Comparison of ENCODE assay signal across 13 mouse cellular contexts in genomic region chr15:75141812-75142360, GRCm38 (mm10). TPM values are rescaled to one million over a fixed set of nuclear protein-coding genes. Genes with fewer than 3 reads are reported as not detected.
DNase-seq lines count a peak whose midpoint lies in the region; ATAC-seq and TF ChIP-seq lines count a peak whose summit lies in the region.
"Not testable (repeated sequence)": the region's sequence is repeated elsewhere in the genome, so short reads cannot be mapped to it uniquely, and the experiment has no call there.
"Had no signal": no experiment of that assay in that cellular context is flagged by ENCODE, and none has a peak within 500 bp of the region (broad histone marks: within the 10 kb centered on the region; RNA-seq: fewer than 3 reads in every experiment).

No protein-coding gene starts in this region.

- in situ Hi-C loops in ES-E14 (cut with MboI; ENCODE audit: low sequenced_read_pairs in 2 of 2, unreplicated experiment in 2 of 2): not testable (repeated sequence)

- H3K27me3 ChIP-seq in embryonic facial prominence, embryonic 11.5 days (ENCODE audit: control insufficient read depth, insufficient read depth, low read length); hindbrain, postnatal 0 days (ENCODE audit: insufficient read depth, low read length): not testable (repeated sequence)

- H3K9ac ChIP-seq in ES-E14 (ENCODE audit: insufficient read depth, low read depth, low read length, poor library complexity, severe bottlenecking); embryonic facial prominence, embryonic 11.5 days (replicated peaks; ENCODE audit: low read length); hindbrain, postnatal 0 days (replicated peaks; ENCODE audit: low read length): not testable (repeated sequence)

- H3K36me3 ChIP-seq in ES-E14 (ENCODE audit: control insufficient read depth, insufficient read depth, low read length, poor library complexity, severe bottlenecking); embryonic facial prominence, embryonic 11.5 days (replicated peaks; ENCODE audit: control insufficient read depth, insufficient read depth, low read depth, low read length); hindbrain, postnatal 0 days (ENCODE audit: insufficient read depth, low read length): not testable (repeated sequence)

- H3K4me3 ChIP-seq in ES-E14 (ENCODE audit: insufficient read depth in 1 of 2, low read depth in 1 of 2, low read length in 2 of 2, poor library complexity in 1 of 2, severe bottlenecking in 1 of 2); bone marrow, adult 2 months (replicated peaks; ENCODE audit: control insufficient read depth, low read depth, low read length); embryonic facial prominence, embryonic 11.5 days (ENCODE audit: low read depth, low read length); hindbrain, postnatal 0 days (ENCODE audit: low read length): not testable (repeated sequence)

- ATAC-seq in embryonic facial prominence, embryonic 11.5 days (replicated peaks; ENCODE audit: insufficient number of reproducible peaks, low FRiP score, low TSS enrichment, low read depth); hindbrain, postnatal 0 days: not testable (repeated sequence)

- intact Hi-C loops in left cerebral cortex, postnatal 14 days (cut with DNase I): not testable (repeated sequence)

- 23% methylated on average over 6 of the region's 6 CpGs for WGBS in bone marrow, adult 2 months
- WGBS in embryonic facial prominence, embryonic 11.5 days: 46% methylated on average over 6 of the region's 6 CpGs
- WGBS in hindbrain, postnatal 0 days: 45% methylated on average over 6 of the region's 6 CpGs

- H3K27ac ChIP-seq in ES-E14 (ENCODE audit: insufficient read depth, low read depth, low read length, poor library complexity, severe bottlenecking); embryonic facial prominence, embryonic 11.5 days (replicated peaks; ENCODE audit: low read depth, low read length); hindbrain, postnatal 0 days: not testable (repeated sequence)
- H3K27ac ChIP-seq in bone marrow, adult 2 months (ENCODE audit: control insufficient read depth, insufficient read depth, low read depth, low read length, poor library complexity): peak overlapping the region; percentile 71

- H3K9me3 ChIP-seq in ES-E14 (ENCODE audit: control insufficient read depth, insufficient read depth, low read depth, low read length); embryonic facial prominence, embryonic 11.5 days (replicated peaks; ENCODE audit: control insufficient read depth, low read length); hindbrain, postnatal 0 days (ENCODE audit: low read length): not testable (repeated sequence)

- not testable (repeated sequence) for TF ChIP-seq POLR2A in bone marrow, adult 2 months (IDR thresholded peaks at IDR 0.05; ENCODE audit: borderline replicate concordance, control insufficient read depth, low read depth, low read length)

- H3K4me1 ChIP-seq in ES-E14 (ENCODE audit: control insufficient read depth in 2 of 2, insufficient read depth in 2 of 2, low read length in 2 of 2, poor library complexity in 1 of 2); bone marrow, adult 2 months (ENCODE audit: control insufficient read depth, insufficient read depth, low read length); embryonic facial prominence, embryonic 11.5 days (ENCODE audit: control insufficient read depth, insufficient read depth, low read length); hindbrain, postnatal 0 days (ENCODE audit: insufficient read depth, low read length): not testable (repeated sequence)

- not testable (repeated sequence) for H3K4me2 ChIP-seq in embryonic facial prominence, embryonic 11.5 days (ENCODE audit: low read depth, low read length); hindbrain, postnatal 0 days (ENCODE audit: low read depth, low read length)

- peak; percentile 49 for DNase-seq in ES-E14 (ENCODE audit: low read depth, low spot score)
- peak; percentile 12 for DNase-seq in embryonic facial prominence, embryonic 11.5 days (ENCODE audit: low spot score)
- peak; percentile 21 for DNase-seq in hindbrain, postnatal 0 days (ENCODE audit: low spot score)
- DNase-seq in left cerebral cortex, postnatal 14 days (ENCODE audit: low spot score in 2 of 2): peak; percentile 6 to 21
- DNase-seq in mesoderm, embryonic 11.5 days (ENCODE audit: low read depth, low spot score): peak; percentile 28
- peak; percentile 7 for DNase-seq in right cerebral cortex, postnatal 4 days
- peak; percentile 64 to 65 for DNase-seq in thymus, postnatal 36 days

- TF ChIP-seq CTCF in bone marrow, adult 2 months (IDR thresholded peaks at IDR 0.05; ENCODE audit: control insufficient read depth, insufficient read depth, low read length): peak; percentile 49
- peak; percentile 64 for TF ChIP-seq CTCF in hindbrain, postnatal 0 days (IDR thresholded peaks at IDR 0.05; ENCODE audit: low read depth)

RNA-seq across cellular contexts. Expression of gene Ly6g, which starts 13.2 kb away (rescaled TPM):
- not detected in 2 replicates for total RNA-seq in ES-E14 (2012; rRNA removed)
- polyA plus RNA-seq in bone marrow, adult 2 months (2011; ENCODE audit: insufficient read depth, insufficient read length, low replicate concordance, missing spikeins): 99.4 and 213 TPM in 2 replicates
- 0.22 TPM in 1 of 2 replicates, not detected in the other for polyA plus RNA-seq in embryonic facial prominence, embryonic 11.5 days (2014; fragmentation: Nextera tagmentation; extraction: Ambion mirVana)
- not detected in 2 replicates for total RNA-seq in hindbrain, postnatal 0 days (2014; rRNA removed)
- polyA plus RNA-seq in hindbrain, postnatal 0 days (2015; fragmentation: Nextera tagmentation; extraction: Ambion mirVana): 0.15 TPM in 1 of 2 replicates, not detected in the other
- not detected for total RNA-seq in left cerebral cortex, postnatal 14 days (2021)
- total RNA-seq: heart, adult 18-20 months had no signal
- polyA plus RNA-seq: activated CD4-positive, CD25-positive, alpha-beta regulatory T cell, adult 4 months; forebrain, embryonic 13.5 days; hindbrain, embryonic 15.5 days; midbrain, embryonic 16.5 days had no signal

RNA-seq across cellular contexts. Expression of gene Ly6c2, which starts 30.1 kb away (rescaled TPM):
- not detected in 2 replicates for total RNA-seq in ES-E14 (2012; rRNA removed)
- polyA plus RNA-seq in bone marrow, adult 2 months (2011; ENCODE audit: insufficient read depth, insufficient read length, low replicate concordance, missing spikeins): 165 and 459 TPM in 2 replicates
- polyA plus RNA-seq in embryonic facial prominence, embryonic 11.5 days (2014; fragmentation: Nextera tagmentation; extraction: Ambion mirVana): 0.71 TPM in 1 of 2 replicates, not detected in the other
- total RNA-seq in hindbrain, postnatal 0 days (2014; rRNA removed): not detected in 2 replicates
- 0.47 and 0.60 TPM in 2 replicates for polyA plus RNA-seq in hindbrain, postnatal 0 days (2015; fragmentation: Nextera tagmentation; extraction: Ambion mirVana)
- 1 to 10 TPM in 1 of 2 experiments, under 1 TPM in 1; 0.82 to 1.9 TPM for total RNA-seq in left cerebral cortex, postnatal 14 days (2021)
- polyA plus RNA-seq: forebrain, embryonic 13.5 days had no signal

Comparison
In these comparisons a context has a peak if more than half of its experiments do, and no peak if none do; other contexts are left out.
1. DNase-seq: peak in every context shown above with its lines; median percentile 64 in thymus, postnatal 36 days; 49 in ES-E14; 28 in mesoderm, embryonic 11.5 days; 21 in hindbrain, postnatal 0 days; 14 in left cerebral cortex, postnatal 14 days; 12 in embryonic facial prominence, embryonic 11.5 days; 7 in right cerebral cortex, postnatal 4 days.